Mouse (Mus musculus) erythroblast, embryonic 14.5 days (primary cell): Measurements from ENCODE around the gene Rps27l. TPM values are rescaled to one million over a fixed set of nuclear protein-coding genes. Genes with fewer than 3 reads are reported as not detected.

Experiments
- H3K27me3 ChIP-seq: 2 replicates; pipeline ENCODE4 v1.6.1; 2012; ENCODE audit warnings: inconsistent platforms; ENCODE audit not compliant: control insufficient read depth
- H3K36me3 ChIP-seq: 2 replicates; pipeline ENCODE4 v1.6.1; 2012; ENCODE audit warnings: mild to moderate bottlenecking, inconsistent platforms; ENCODE audit not compliant: control insufficient read depth
- H3K4me1 ChIP-seq: 2 replicates; pipeline ENCODE4 v1.6.1; 2012; ENCODE audit warnings: inconsistent platforms; ENCODE audit not compliant: control insufficient read depth
- H3K4me3 ChIP-seq: replicated peaks from 2 replicates; pipeline ENCODE3; 2012; ENCODE audit warnings: moderate library complexity, mild to moderate bottlenecking, inconsistent platforms
- H3K9me3 ChIP-seq: 2 replicates; pipeline ENCODE4 v1.6.1; 2012; ENCODE audit warnings: low read length, inconsistent platforms, mixed read lengths; ENCODE audit not compliant: control insufficient read depth
- GATA1 ChIP-seq: IDR thresholded peaks from 2 replicates; pipeline ENCODE4 v1.6.1; 2012; ENCODE audit warnings: low read length, inconsistent platforms, mixed read lengths
- TAL1 ChIP-seq: IDR thresholded peaks from 3 replicates; pipeline ENCODE4 v1.6.1; 2012; ENCODE audit warnings: low read length, inconsistent platforms, mixed read lengths
- polyA plus RNA-seq: library from polyadenylated mRNA; stranded (reverse); fragments of >175 nt; gene quantifications from 2 replicates; pipeline ENCODE4 v1.2.3, GENCODE M21; 2012

Rps27l gene
- polyA plus RNA-seq = 10.2 and 12.0 TPM in 2 replicates

DNA sequence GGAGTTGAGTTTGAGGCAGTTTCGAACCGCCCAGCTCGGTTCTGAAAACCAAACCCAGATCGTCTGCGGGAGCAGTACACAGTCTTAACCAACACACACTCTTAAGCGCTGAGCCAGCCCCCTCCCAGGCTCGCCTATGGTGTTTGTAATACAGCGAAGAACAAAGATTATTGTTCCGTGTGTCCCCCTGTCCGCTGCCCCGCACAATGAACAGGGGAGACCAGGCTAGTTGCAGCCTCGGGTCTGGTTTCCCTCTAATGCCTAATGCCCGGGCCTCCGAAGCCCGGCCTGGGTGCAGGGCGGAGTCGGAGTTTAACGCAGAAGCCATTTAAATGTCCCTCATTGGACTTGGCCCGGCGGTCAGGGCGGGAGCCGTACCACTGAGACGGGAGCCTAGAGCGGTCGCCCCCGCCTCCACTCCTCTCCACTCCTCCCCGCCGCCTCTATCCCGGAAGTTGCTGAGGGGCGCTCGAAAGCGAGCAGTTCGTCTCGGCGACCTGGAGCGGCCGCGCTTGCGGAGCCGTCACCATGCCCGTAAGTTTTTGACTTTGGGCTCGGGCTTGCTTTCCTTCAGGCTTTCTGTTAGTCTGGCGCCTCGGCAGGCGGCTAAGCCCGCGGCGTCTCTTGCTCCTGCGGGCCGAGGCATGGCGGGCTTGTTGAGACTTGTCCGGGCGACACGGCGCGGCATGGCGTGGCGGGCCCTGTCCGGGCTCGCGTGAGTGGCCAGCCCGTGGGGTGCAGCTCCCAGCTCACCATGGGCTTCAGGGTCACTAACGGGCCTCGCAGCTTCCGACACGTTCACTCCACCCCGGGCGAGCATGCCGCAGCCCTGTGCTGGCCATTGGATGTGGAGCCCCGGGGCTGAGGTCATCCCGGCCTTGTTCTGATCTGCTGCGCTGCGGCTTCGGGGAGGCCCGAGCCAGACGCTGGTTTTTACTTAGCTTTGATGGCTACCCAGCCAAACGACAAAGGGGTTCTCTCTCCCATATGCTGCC lies at the start of gene Rps27l:
TSS of gene Rps27l (plus strand) at position 440 of the 995 bp plus-strand sequence.
- H3K4me1 ChIP-seq = peaks cover 30% of the 10 kb centered on the region
- H3K27me3 ChIP-seq = no peaks in the 10 kb centered on the region
- peaks cover 20% of the 10 kb centered on the region for H3K36me3 ChIP-seq
- no peaks in the 10 kb centered on the region for H3K9me3 ChIP-seq
- peak within 1 kb of the TSS; percentile 96 for H3K4me3 ChIP-seq
- TF ChIP-seq TAL1 = no peak
- TF ChIP-seq GATA1 = no peak

DNA sequence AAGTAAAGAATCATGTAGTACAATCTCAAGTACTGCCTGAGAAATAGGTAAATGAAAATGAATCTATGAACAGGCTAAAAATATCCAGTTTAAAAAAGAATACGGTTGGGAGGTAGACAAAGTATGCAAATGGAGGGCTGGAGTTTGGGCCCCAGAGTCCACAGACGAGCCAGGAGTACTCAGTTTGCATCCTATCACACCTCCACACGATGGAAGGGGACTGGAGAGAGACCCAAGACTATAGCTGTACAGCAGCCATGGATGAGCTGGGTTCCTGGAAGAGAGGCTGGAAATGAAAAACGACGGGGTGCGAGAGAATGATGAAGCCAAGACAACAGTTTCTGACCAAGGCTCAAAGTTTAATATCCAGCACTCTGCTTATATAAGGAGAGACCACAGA lies 48.9 kb upstream of the Rps27l start:
- Histone ChIP-seq H3K4me1 (peaks cover 79% of the 10 kb centered on the region), H3K36me3 (peaks cover 55% of the 10 kb centered on the region), H3K27me3 (no peaks in the 10 kb centered on the region), H3K9me3 (peaks cover 4% of the 10 kb centered on the region; the same call in 1 of the 2 replicates), H3K4me3 (no peak overlapping the region)
- TF ChIP-seq GATA1 = no peak

DNA sequence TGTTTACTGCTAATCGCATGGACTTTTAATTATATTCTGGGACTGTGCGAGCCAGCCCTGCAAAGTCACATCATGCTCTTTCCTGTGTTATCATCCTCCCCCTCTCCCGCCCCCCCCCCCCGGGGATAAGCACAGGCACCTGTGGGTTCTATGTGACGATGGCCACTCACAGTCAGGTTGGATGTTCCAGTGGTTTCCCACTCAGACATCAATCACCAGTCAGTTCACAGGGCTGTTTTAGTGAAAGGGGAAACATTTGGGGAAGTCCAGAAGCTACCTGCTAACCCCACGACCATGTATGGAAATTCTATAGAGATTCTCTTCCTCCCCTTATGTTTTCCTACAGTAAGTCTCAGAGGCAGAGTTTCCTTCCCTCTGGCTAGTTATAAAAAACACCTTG lies 48.0 kb upstream of the Rps27l start:
- no peak overlapping the region for H3K4me3 ChIP-seq
- TF ChIP-seq TAL1 (no peak), GATA1 (no peak)
- peaks cover 7% of the 10 kb centered on the region; the same call in 1 of the 2 replicates for H3K9me3 ChIP-seq
- H3K27me3 ChIP-seq = no peaks in the 10 kb centered on the region
- peaks cover 84% of the 10 kb centered on the region for H3K4me1 ChIP-seq
- H3K36me3 ChIP-seq = peaks cover 60% of the 10 kb centered on the region

DNA sequence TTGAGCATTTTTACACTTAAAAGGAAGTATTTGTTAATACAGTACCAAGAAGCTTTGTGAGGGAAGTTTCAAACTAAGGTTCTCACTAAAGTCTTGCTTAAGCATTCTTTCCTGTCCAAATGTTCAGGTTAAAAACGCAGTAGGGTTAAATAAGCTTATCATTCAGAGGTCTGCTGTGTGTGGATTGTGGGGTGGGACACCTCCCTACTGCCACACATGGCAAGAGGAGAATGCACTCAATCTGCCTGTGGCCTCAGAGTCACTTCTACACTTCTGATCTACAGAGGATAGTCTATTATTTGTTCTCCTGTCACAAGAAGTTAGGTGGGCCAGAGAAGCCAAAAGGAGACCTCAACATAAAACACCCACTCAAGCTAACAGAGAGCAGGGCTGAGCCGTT lies 46.8 kb upstream of the Rps27l start:
- no peak for TF ChIP-seq TAL1
- no peak for TF ChIP-seq GATA1
- no peak overlapping the region for H3K4me3 ChIP-seq
- H3K4me1 ChIP-seq = peaks cover 87% of the 10 kb centered on the region
- H3K36me3 ChIP-seq = peaks cover 69% of the 10 kb centered on the region
- no peaks in the 10 kb centered on the region for H3K27me3 ChIP-seq
- H3K9me3 ChIP-seq = peaks cover 7% of the 10 kb centered on the region; the same call in 1 of the 2 replicates

DNA sequence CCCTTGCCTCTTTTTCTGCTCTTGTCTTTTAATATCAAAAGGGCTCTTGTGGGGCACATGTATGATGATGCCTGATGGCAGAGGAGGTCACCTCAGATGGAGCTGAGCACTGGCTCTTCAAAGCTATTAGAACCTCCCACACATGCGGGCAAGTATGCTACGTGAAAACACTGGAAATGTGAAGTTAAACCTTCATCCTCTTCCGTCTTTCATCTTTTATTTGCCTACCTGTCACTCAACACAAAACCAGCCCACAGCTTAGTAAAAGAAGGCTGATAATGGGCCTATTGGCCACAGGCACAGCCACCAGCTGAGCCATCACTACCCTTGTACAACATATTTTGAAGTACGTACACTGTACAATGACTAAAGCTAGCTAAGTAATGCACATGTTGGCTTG lies 46.4 kb upstream of the Rps27l start:
- Histone ChIP-seq H3K4me1 (peaks cover 84% of the 10 kb centered on the region), H3K4me3 (no peak overlapping the region), H3K36me3 (peaks cover 73% of the 10 kb centered on the region), H3K27me3 (no peaks in the 10 kb centered on the region), H3K9me3 (peaks cover 7% of the 10 kb centered on the region; the same call in 1 of the 2 replicates)
- TF ChIP-seq TAL1 (no peak), GATA1 (no peak)

DNA sequence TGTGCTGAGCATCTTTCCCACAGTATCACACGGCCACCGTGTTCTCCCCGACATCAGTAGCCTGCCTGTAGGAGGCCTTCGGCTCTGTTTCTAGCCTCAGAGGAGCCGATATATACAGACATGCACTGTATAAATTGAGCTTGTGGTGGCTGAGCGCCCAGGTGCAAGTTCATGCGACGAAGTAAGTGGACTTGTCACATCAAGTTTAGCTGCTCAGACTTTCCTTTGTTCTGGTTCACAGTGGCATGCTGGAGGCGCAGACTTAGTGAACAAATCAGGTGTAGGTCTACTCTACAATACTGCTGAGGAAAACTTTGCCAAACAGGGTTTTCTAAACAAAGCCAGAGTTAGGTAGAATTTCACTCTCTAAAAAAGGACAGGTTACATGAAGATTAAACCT lies 39.9 kb upstream of the Rps27l start:
- TF ChIP-seq GATA1 (no peak), TAL1 (no peak)
- Histone ChIP-seq H3K36me3 (peaks cover 89% of the 10 kb centered on the region), H3K9me3 (peaks cover 7% of the 10 kb centered on the region; the same call in 1 of the 2 replicates), H3K27me3 (no peaks in the 10 kb centered on the region), H3K4me3 (no peak overlapping the region), H3K4me1 (peaks cover 73% of the 10 kb centered on the region)

DNA sequence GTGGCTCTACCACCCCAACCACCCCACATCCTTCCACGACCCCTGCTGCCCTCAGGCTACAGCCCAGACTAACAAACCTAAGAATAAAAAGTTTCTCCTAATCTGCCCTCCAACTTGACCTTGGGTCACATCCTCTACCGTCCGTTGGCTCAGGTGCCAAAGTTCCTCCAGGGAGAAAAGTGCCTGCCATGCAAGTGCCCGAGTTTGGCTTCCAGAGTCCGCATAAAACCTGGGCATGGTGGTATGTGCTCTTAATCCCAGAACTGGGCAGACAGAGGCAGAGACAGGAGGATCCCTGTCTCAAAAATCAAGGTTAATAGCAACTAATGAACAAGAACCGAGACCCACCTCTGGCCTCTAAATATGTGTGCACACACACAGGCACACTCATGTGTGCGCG lies 38.8 kb upstream of the Rps27l start:
- Histone ChIP-seq H3K9me3 (peaks cover 1% of the 10 kb centered on the region; the same call in 1 of the 2 replicates), H3K36me3 (peaks cover 90% of the 10 kb centered on the region), H3K27me3 (no peaks in the 10 kb centered on the region), H3K4me1 (peaks cover 76% of the 10 kb centered on the region), H3K4me3 (no peak overlapping the region)
- TF ChIP-seq TAL1 (no peak), GATA1 (no peak)

DNA sequence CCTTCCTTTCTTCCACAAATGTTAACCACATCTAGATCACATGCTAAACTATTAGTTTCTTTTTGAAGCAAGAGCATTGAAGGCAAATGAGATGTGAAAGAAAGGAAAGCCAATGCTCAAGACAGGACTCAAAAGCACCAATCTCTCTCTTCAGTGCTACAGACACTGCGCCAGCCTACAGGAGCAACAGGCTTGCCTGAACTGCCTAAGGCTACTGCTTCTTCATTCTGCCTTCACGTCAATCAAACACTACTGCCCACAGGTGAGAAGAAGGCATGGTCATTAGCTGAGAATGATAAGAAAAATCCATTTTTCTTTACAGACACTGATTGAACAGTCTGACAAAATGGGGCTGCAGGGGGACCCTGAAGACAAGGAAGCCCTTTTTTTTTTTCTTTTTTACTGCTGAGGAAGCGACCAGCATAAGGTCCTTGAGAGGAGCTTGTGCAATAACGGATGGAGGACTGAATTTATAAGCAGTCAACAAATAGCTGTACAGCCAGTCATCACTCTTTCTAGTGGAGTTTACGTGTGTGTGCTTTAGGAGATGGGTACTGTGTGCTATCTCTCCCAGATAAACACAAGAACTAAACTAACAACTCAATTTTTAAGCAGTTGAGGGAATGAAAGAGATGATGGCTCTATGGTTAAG lies 38.0 kb upstream of the Rps27l start:
- peaks cover 90% of the 10 kb centered on the region for H3K36me3 ChIP-seq
- H3K9me3 ChIP-seq = peaks cover 1% of the 10 kb centered on the region; the same call in 1 of the 2 replicates
- no peaks in the 10 kb centered on the region for H3K27me3 ChIP-seq
- TF ChIP-seq TAL1 (no peak), GATA1 (no peak)
- H3K4me1 ChIP-seq = peaks cover 79% of the 10 kb centered on the region
- H3K4me3 ChIP-seq = no peak overlapping the region

DNA sequence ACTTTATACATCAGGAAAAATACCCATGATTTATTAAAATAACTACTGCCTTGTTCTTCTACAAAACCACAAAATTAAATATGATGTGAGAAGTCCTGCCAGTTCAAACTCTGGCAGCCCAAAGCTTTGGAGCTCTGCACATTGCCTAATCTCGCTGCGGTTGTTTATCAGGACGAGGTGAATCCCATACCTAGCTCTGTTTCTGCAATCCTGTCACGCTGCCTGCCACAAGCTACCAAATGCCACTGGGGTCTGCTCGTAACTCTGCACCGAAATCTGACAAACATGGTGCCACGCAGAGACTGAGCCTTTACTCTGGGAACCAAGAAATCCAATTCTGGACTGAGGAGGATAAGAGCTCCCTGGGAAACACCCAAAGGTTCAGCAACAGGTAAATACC lies 36.0 kb upstream of the Rps27l start:
- Histone ChIP-seq H3K36me3 (peaks cover 92% of the 10 kb centered on the region), H3K4me1 (peaks cover 88% of the 10 kb centered on the region), H3K9me3 (peaks cover 2% of the 10 kb centered on the region; the same call in 1 of the 2 replicates), H3K4me3 (no peak overlapping the region), H3K27me3 (no peaks in the 10 kb centered on the region)
- TF ChIP-seq TAL1 (no peak), GATA1 (no peak)
